Mouse (Mus musculus): Measurements from ENCODE around the gene Stt3b.

Stt3b gene

DNA sequence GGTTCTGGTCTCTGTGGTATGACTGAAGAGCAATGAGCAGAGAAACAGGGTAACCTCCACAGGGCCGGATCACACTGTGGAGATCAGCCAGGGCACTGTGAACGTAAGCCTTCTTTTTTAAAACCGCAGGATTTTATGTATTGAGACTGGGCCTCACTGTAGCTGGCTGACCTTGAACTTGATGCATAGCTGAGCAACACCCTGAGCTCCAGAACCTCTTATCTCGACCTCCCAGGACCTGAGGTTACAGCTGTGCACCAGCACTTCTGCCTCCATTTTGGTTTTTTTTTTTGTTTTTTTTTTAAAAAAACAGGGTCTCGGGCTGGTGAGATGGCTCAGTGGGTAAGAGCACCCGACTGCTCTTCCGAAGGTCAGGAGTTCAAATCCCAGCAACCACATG lies 100.5 kb downstream of the Stt3b start:
- DNase-seq, result no peak

DNA sequence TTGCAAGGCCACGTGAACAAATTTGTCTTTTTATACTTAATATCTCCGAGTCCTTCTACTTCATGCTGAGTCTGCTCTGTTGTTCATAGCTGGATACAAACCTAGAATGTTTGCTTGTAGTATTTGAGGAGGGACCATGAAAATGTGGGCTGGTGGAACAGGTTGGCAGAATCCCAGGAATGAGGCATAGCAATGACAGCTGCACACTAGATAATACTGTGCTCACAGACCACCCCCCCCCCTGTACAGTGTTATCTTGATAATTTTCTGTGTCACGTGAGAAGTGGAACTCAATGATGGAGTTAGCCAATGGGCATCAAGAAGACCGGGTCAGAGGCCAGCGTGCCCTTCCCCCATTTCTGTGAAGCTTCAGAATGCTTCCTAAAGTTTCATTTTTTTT lies 104.0 kb downstream of the Stt3b start:
- no peak for DNase-seq

DNA sequence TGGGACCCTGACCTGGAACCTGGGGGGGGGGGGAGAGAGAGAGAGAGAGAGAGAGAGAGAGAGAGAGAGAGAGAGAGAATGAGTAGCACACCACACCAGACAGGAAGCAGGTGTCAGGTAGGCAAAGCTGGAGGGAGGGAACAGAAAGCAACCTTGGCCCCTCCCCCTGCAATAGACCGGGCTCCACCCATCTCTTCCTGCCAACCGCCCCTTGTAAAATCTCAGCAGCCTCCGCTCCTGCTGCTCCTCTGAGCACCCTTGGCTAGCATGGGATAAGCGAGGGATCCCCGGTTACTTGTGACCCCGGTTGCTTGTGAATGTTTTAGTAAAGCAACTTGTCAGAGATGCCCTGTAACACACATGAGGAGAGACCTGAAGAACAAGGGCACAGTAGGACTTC lies 104.7 kb downstream of the Stt3b start:
- no peak for DNase-seq

DNA sequence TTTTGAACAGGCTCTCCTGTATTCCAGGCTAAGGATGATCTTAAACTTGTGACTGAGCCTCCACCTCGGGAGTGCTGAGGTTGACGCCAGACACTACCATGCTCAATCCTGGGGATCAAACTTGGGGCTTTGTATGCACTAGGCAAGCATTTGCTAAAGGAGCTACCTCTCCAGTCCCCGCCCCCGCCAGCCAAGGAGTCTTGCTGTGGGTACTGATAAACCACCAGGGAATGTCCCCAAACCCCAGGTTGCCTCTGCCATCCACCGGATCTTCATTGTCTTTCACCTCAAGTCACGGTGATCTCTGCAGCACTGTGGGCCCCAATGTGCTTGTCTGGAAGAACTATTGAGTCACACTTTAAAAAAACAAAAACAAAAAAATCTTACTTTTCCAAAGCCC lies 107.1 kb downstream of the Stt3b start:
- DNase-seq, result no peak

DNA sequence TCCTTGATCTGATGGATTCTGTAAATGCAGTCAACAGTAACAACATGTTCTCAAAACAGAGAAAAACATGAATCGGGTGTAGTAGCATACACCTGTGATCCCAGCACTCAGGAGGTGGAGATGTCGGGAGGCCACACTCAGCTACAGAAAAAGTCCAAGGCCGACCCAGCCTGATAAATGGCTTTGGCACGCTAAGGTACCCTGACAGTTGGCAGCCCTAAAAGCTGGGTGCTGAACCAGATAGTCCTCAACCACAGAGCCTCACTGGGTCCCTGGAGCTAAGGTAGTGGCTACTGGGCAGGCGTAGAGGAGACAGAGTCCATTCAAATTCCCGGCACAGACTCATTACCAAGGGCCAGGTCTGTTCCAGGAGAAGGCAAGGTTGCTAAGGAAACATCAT lies 109.0 kb downstream of the Stt3b start:
- no peak for DNase-seq

DNA sequence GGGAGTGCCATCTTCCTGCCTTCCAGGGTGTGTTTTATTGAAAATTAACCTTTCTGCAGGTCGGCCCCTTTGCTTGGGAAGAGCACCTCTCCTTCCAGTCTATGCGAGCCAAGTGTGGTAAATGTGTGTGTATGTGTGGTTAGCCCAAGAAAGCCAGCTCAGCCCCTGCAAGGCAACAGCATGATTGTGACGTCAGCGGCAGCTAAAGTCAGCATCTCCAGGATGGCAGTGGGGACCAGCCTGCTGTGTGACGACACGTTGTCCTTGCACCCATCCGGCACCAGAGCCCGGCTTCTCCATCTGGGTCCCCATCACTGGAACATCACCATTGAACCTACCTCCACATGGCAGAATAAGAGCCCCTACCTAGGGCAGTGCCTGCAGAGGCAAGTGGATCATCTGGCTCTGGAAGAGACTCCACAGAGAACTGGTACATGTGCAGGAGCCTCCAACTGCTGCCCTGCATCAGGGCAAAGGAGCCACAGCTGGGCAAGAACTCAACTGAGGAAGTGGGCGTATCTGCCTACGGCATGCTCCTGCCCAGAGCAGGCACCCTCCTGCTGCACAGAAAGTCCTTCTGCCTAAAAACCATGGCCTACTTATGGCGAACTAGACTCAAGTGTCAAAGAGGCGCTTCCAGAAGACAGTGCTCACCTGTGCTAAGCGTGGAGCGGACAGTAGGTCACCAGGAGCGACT lies 109.9 kb downstream of the Stt3b start:
- no peak for DNase-seq

DNA sequence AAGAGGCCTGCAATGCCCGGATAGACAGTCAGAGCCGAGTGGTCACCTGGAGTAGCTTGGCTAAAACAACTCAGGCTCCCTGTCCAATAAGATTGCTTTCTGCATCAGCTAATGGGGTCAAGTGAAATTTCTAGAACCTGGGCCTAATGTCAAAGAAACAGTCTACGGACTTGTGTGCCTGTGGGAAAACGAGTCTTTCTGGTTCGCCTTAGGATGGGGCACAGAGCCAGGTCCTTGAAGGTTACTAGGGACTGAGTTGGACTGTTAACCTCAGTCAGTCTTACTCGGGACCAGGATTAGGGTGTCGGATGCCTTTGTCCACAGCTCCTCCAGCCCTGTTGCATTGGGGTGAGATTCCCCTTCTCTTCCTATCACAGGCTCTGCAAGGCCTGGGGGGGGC lies 113.1 kb downstream of the Stt3b start:
- DNase-seq, result no peak

DNA sequence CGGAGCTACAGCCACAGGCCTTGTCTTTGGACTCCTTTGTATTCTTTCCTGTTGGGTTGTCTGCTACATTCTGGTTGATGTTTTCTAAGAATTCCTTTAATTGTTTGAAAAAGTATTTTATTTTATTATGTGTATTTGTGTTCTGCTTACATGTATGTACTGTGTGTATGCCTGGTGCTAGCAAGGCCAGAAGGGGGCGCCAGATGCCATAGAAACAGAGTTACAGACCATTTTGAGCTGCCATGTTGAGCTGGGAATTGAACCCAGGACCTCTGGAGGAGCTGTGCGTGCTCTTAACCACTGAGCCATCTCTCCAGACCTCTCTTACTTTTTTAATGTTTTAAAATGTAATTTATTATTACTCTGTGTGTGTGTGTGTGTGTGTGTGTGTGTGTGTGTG lies 117.3 kb downstream of the Stt3b start:
- DNase-seq, result no peak

Data from cerebellum, adult 9-10 months (tissue).